Mouse (Mus musculus): Measurements from ENCODE around the gene Fam19a3.
"Not testable (repeated sequence)": the region's sequence is repeated elsewhere in the genome, so short reads cannot be mapped to it uniquely, and the experiment has no call there.

Fam19a3 gene

DNA sequence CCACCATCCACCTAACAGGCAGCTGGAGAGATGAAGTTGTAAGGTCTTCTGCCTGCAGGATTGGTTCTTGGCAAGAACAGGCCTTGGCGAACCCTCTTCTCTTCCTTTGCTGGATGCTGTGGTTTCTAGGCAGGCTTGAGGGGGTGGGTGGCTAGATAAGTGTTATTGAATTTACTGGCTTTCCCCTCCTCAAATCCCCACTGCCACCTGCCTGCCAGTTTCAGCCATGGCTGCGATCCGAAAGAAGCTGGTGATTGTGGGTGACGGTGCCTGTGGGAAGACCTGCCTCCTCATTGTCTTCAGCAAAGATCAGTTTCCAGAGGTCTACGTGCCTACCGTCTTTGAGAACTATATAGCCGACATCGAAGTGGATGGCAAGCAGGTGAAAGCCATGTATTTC lies 10.0 kb upstream of the Fam19a3 start:
- no peak for DNase-seq

DNA sequence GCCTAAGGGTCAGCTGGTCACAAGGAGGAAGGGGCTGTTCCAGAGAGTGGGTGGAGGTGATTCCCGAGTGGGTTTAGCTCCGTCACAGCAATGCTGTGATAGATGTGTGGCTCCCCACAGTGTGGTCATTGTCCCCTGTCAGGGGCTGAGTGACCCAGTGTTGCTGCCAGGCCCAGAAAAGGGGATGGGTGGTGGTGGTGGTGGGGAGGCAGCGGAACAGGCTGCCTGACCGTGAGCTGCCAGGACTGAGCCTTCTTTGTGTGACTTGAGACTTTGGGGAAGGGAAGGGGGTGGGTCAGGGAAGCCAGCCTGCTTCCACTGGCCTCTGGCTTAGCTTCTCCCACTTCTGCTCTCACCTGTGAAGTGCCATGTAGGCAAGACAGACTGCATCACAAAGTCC lies 9.4 kb upstream of the Fam19a3 start:
- DNase-seq, result no peak

- peak; percentile 50 for DNase-seq
Observed at GRCm38 (mm10) chr3:104790401-104790937, 8.8 kb upstream of the Fam19a3 start.

- no peak for DNase-seq
Observed at GRCm38 (mm10) chr3:104789822-104790221, 8.2 kb upstream of the Fam19a3 start.

DNA sequence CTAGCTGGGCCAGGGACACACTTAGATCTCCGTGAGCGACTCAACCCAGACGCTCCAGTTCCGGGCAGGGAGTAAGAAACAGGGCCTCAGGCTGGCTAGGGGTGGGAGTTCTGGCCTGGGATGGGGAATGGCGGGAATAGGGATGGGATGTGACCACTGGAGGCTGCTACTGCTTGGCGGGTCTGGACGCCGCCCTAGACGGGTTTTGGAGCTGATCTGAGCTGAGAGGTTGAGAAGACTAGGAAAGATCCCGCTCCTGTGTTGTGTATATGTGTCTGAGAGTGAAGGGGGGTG lies 7.6 kb upstream of the Fam19a3 start:
- DNase-seq, result no peak

- peak; percentile 91 for DNase-seq
Observed at GRCm38 (mm10) chr3:104788561-104789311, 7.1 kb upstream of the Fam19a3 start.

DNA sequence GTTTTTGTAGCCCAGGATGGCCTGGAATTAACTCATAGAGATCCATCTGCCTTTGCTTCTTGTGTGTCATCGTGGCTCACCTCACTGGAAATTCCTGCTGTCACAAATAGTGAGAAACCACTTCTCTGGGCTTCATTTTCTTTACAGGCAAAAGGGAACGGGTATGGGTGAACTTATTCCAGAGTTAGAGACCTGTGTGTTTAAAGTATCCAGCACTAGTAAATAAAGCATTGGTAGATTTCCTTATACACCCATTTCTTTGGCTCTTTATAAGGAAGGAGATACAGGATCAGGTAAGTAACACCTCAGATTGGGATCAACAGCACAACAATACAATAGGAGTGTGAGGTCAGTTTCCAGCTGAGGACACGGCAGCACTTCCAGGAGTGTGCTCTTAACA lies 6.4 kb upstream of the Fam19a3 start, which contains the start of gene Rhoc:
Gene Rhoc, plus strand, starts transcription at position 301 of the 400 bp plus-strand sequence.
- no peak for DNase-seq

- no peak for DNase-seq
Observed at GRCm38 (mm10) chr3:104785284-104785683, 3.6 kb upstream of the Fam19a3 start.

DNA sequence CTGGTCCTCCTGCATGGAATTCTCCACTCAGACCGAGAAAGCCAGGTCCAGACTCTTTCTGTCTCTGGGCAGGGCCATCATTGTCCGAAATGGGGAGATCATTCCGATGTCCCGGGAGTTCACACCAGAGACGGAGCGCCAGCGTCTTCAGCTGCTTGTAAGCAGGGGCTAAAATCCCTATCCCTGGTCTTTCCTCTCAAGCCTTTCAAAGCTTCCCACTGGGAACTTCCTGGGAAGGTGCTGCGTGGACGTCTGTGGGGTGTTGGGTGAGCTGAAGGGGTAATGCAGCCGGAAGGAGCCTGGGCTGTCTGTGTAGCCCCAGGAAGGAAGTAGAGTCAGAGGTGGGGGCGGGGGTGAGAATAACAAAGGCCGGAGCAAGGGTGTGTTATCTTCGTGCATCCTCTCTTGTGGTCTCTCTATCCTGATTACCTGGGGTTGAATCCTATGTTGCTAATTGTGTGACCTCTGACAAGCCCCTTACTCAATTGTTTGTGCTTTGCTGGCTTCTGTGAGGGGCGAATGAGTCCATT lies 2.4 kb upstream of the Fam19a3 start:
- DNase-seq, result no peak

GRCm38 (mm10) chr3:104782061-104782681 lies 531 bp upstream of the Fam19a3 start:
- no peak for DNase-seq

- peak; percentile 72 for DNase-seq
Observed at GRCm38 (mm10) chr3:104780561-104781420, 849 bp downstream of the Fam19a3 start, which contains the start of gene Ppm1j. Gene Ppm1j, plus strand, starts transcription at chr3:104781056.

GRCm38 (mm10) chr3:104779949-104780348 lies 1.7 kb downstream of the Fam19a3 start:
- peak; percentile 81 for DNase-seq

DNA sequence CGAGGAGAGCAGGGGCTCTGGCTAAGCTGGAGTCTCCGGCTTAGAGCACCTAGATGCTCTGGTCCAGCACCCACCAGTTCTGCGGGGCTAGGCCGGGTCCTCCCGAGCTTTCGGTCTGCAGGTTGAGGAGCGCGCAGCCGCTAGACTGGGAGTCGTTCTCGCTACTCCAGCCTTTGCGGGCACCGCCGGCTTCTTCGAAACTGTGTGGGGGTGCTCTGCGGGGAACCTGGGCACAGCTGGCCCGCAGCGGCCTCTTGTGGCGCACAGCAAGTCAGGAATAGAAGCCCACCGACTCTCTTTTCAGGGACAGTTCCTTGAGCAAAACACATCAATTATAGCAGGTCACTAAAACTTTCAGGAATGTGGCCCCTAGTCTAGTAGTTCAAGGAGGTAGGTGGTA lies 4.3 kb downstream of the Fam19a3 start:
- DNase-seq, result peak; percentile 71

- DNase-seq, result peak; percentile 81
Observed at GRCm38 (mm10) chr3:104773301-104773700, 8.3 kb downstream of the Fam19a3 start.

- no peak for DNase-seq
Observed at GRCm38 (mm10) chr3:104771460-104771859, 10.2 kb downstream of the Fam19a3 start.

GRCm38 (mm10) chr3:104770918-104771317 lies 10.7 kb downstream of the Fam19a3 start:
- DNase-seq, result no peak

- DNase-seq, result peak; percentile 65
Observed at GRCm38 (mm10) chr3:104770035-104770434, 11.6 kb downstream of the Fam19a3 start.

DNA sequence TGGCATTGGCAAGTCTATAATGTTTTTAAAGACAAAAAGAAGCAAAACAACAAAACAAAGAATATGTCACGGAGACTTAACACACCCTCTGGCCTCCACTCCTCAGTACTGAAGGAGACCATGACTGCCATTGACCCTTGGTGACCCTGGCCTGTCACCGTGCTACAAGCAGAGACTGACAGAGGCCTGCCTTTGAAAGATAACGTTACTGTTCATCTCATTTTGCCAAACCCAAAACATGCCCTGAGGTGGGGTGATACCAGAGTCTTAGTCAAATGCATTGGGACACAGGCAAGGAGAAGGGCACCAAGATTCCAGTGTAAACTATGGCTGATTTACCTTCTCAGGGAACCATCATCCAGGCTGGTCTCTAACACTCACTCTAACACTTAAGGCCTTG lies 12.5 kb downstream of the Fam19a3 start:
- no peak for DNase-seq

DNA sequence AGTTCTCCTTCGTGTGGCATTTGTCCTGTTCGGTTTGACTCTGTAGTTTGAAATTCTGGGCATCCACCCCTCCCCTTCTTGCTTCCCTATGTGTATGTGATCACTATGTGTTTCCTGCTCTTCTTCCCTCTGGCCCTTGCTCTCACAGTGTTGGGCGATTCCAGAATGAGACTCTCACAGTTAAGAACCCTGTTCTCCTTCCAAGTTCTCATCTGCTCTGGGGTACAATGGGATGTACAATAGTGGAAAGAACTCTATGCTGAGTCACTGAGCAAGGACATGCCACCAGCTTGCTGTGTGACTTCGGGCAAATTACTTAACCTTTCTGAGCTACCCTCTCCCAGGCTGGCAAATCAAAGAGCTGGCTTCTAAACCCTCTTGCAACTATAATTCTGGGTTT lies 13.9 kb downstream of the Fam19a3 start:
- DNase-seq, result no peak

GRCm38 (mm10) chr3:104767141-104767540 lies 14.5 kb downstream of the Fam19a3 start:
- no peak for DNase-seq

DNA sequence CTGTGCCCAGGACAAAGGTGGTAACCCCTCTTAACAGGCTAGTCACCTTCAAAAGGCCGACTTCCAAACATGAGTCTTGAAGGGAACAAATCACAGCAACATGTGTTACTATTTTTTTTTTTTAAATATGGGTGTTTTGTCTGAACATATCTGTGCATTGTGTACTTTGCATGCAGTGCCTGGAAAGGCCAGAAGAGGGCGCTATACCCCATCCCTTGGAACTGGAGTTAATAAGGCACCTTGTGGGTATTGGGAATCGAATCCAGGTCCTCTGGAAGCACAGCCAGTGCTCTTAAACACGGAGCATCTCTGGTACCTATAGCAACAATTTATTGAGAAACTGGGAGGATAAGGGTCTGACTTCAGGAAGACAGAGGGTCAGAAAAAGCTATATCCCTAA lies 16.6 kb downstream of the Fam19a3 start:
- DNase-seq, result peak; percentile 51

- DNase-seq, result not testable (repeated sequence)
Observed at GRCm38 (mm10) chr3:104762103-104762863, 19.4 kb downstream of the Fam19a3 start.
